Mouse (Mus musculus): ENCODE data around the gene Pnn. TPM values are rescaled to one million over a fixed set of nuclear protein-coding genes. Genes with fewer than 3 reads are reported as not detected.

Gene Pnn
- polyA plus RNA-seq, 1 experiment, result 81.7 TPM

- Histone ChIP-seq H3K4me3 (ENCODE audit: insufficient read depth, low read length) (no peak overlapping the region), H3K27ac (ENCODE audit: insufficient read depth, low read depth, low read length) (no peak overlapping the region), H3K4me1 (ENCODE audit: control insufficient read depth, insufficient read depth, low read length) (peaks cover 2% of the 10 kb centered on the region; the same call in 1 of the 2 replicates)
- TF ChIP-seq POLR2A (IDR thresholded peaks at IDR 0.05; ENCODE audit: borderline replicate concordance, low read depth, low read length) (no peak), CTCF (IDR thresholded peaks at IDR 0.05; ENCODE audit: low read depth, low read length) (no peak)
Observed at GRCm38 (mm10) chr12:59068791-59069190, 2.1 kb downstream of the Pnn start.

- TF ChIP-seq POLR2A (IDR thresholded peaks at IDR 0.05; ENCODE audit: borderline replicate concordance, low read depth, low read length), result no peak
- TF ChIP-seq CTCF (IDR thresholded peaks at IDR 0.05; ENCODE audit: low read depth, low read length), result no peak
- no peak overlapping the region for H3K4me3 ChIP-seq (ENCODE audit: insufficient read depth, low read length)
- no peaks in the 10 kb centered on the region; the same call in 1 of the 2 replicates for H3K4me1 ChIP-seq (ENCODE audit: control insufficient read depth, insufficient read depth, low read length)
Observed at GRCm38 (mm10) chr12:59072286-59072685, 5.6 kb downstream of the Pnn start.

GRCm38 (mm10) chr12:59074052-59074451 is 7.4 kb downstream of the Pnn start:
- peaks cover 4% of the 10 kb centered on the region for H3K4me1 ChIP-seq (ENCODE audit: control insufficient read depth, insufficient read depth, low read length)
- H3K4me3 ChIP-seq (ENCODE audit: insufficient read depth, low read length), result no peak overlapping the region
- H3K27ac ChIP-seq (ENCODE audit: insufficient read depth, low read depth, low read length), result no peak overlapping the region
- TF ChIP-seq POLR2A (IDR thresholded peaks at IDR 0.05; ENCODE audit: borderline replicate concordance, low read depth, low read length), result no peak
- no peak for TF ChIP-seq CTCF (IDR thresholded peaks at IDR 0.05; ENCODE audit: low read depth, low read length)

More at GRCm38 (mm10) chr12:59072286-59072685, 5.6 kb downstream of the Pnn start:
- no peak overlapping the region for H3K27ac ChIP-seq (ENCODE audit: insufficient read depth, low read depth, low read length)

- H3K4me1 ChIP-seq (ENCODE audit: control insufficient read depth, insufficient read depth, low read length), result peaks cover 4% of the 10 kb centered on the region
- no peak overlapping the region for H3K27ac ChIP-seq (ENCODE audit: insufficient read depth, low read depth, low read length)
- TF ChIP-seq CTCF (IDR thresholded peaks at IDR 0.05; ENCODE audit: low read depth, low read length) (no peak), POLR2A (IDR thresholded peaks at IDR 0.05; ENCODE audit: borderline replicate concordance, low read depth, low read length) (no peak)
- H3K4me3 ChIP-seq (ENCODE audit: insufficient read depth, low read length), result no peak overlapping the region
Observed at GRCm38 (mm10) chr12:59076996-59077395, 10.3 kb downstream of the Pnn start.

- Histone ChIP-seq H3K27ac (ENCODE audit: insufficient read depth, low read depth, low read length) (no peak overlapping the region), H3K4me1 (ENCODE audit: control insufficient read depth, insufficient read depth, low read length) (peaks cover 4% of the 10 kb centered on the region), H3K4me3 (ENCODE audit: insufficient read depth, low read length) (no peak overlapping the region)
- TF ChIP-seq CTCF (IDR thresholded peaks at IDR 0.05; ENCODE audit: low read depth, low read length) (no peak), POLR2A (IDR thresholded peaks at IDR 0.05; ENCODE audit: borderline replicate concordance, low read depth, low read length) (no peak)
Observed at GRCm38 (mm10) chr12:59077883-59078282, 11.2 kb downstream of the Pnn start.

DNA sequence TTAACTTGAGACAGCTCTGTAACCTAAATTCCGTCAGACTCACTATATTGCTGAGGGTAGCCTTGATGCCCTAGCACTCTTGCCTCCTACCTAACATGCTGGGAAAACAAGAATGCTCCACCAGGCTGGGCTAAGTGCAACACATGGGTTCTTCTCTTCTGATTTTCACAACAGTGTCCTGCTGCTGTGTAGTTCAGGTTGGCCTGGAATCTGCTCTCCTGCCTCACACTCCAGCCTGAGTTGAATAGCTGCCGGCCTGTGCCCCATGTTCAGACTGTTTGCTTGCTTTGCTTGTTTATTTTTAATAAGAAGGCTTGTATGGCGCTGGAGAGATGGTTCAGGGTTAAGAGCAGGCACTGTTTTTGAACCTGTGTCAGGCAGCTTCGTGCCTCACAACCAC is 13.8 kb downstream of the Pnn start:
- peaks cover 4% of the 10 kb centered on the region for H3K4me1 ChIP-seq (ENCODE audit: control insufficient read depth, insufficient read depth, low read length)
- TF ChIP-seq CTCF (IDR thresholded peaks at IDR 0.05; ENCODE audit: low read depth, low read length) (no peak), POLR2A (IDR thresholded peaks at IDR 0.05; ENCODE audit: borderline replicate concordance, low read depth, low read length) (no peak)
- no peak overlapping the region for H3K27ac ChIP-seq (ENCODE audit: insufficient read depth, low read depth, low read length)
- H3K4me3 ChIP-seq (ENCODE audit: insufficient read depth, low read length), result no peak overlapping the region

- no peaks in the 10 kb centered on the region for H3K4me1 ChIP-seq (ENCODE audit: control insufficient read depth, insufficient read depth, low read length)
- no peak overlapping the region for H3K27ac ChIP-seq (ENCODE audit: insufficient read depth, low read depth, low read length)
- no peak for TF ChIP-seq POLR2A (IDR thresholded peaks at IDR 0.05; ENCODE audit: borderline replicate concordance, low read depth, low read length)
- TF ChIP-seq CTCF (IDR thresholded peaks at IDR 0.05; ENCODE audit: low read depth, low read length), result no peak
- no peak overlapping the region for H3K4me3 ChIP-seq (ENCODE audit: insufficient read depth, low read length)
Observed at GRCm38 (mm10) chr12:59084446-59084845, 17.8 kb downstream of the Pnn start.

DNA sequence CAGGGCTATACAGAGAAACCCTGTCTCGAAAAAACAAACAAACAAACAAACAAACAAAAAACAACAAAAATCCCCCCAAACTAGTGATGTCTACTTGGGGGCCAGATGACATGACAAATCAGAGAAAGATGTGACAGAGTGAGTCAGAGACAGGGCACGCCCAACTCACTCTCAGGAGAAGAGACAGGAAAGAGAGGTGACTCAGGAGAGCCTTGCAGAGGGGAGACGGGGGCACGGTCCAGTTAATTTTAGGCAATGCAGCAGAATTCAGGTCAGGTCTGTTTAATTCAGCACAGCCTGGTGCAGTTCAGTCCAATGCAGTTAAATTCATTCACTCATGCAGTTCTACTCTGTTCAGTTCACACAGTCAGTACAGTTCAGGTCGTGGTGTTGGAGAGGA is 19.5 kb downstream of the Pnn start:
- no peak overlapping the region for H3K27ac ChIP-seq (ENCODE audit: insufficient read depth, low read depth, low read length)
- H3K4me1 ChIP-seq (ENCODE audit: control insufficient read depth, insufficient read depth, low read length), result no peaks in the 10 kb centered on the region
- no peak for TF ChIP-seq CTCF (IDR thresholded peaks at IDR 0.05; ENCODE audit: low read depth, low read length)
- no peak for TF ChIP-seq POLR2A (IDR thresholded peaks at IDR 0.05; ENCODE audit: borderline replicate concordance, low read depth, low read length)
- no peak overlapping the region for H3K4me3 ChIP-seq (ENCODE audit: insufficient read depth, low read length)

DNA sequence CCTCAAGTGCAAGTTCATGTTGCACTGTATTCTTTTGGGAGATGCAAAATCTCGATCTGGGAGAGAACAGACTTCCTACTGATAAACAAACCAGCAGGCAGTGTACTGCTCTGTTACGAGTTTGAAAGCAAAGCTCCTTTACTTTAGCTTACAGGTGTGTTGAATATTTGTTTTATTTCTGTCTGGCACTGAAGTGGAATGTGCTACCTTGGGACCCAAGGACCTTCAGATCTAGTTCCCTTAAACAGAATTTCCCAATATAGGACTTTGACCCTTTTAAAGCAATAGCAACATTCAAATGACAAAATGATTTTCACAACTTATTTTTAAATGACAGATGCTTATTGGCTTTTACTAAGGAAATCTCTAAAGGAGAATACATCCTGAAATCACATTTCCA is 26.9 kb downstream of the Pnn start:
- no peak overlapping the region for H3K27ac ChIP-seq (ENCODE audit: insufficient read depth, low read depth, low read length)
- H3K4me1 ChIP-seq (ENCODE audit: control insufficient read depth, insufficient read depth, low read length), result peaks cover 3% of the 10 kb centered on the region; the same call in 1 of the 2 replicates
- no peak overlapping the region for H3K4me3 ChIP-seq (ENCODE audit: insufficient read depth, low read length)
- TF ChIP-seq POLR2A (IDR thresholded peaks at IDR 0.05; ENCODE audit: borderline replicate concordance, low read depth, low read length) (no peak), CTCF (IDR thresholded peaks at IDR 0.05; ENCODE audit: low read depth, low read length) (no peak)

GRCm38 (mm10) chr12:59095104-59096025 is 28.7 kb downstream of the Pnn start, which contains the start of gene Mia2:
Gene Mia2, plus strand, starts transcription at chr12:59095799.
- H3K4me3 ChIP-seq (ENCODE audit: insufficient read depth, low read length), result no peak within 1 kb of the TSS
- H3K27ac ChIP-seq (ENCODE audit: insufficient read depth, low read depth, low read length), result no peak within 1 kb of the TSS
- H3K4me1 ChIP-seq (ENCODE audit: control insufficient read depth, insufficient read depth, low read length), result peaks cover 5% of the 10 kb centered on the region; the same call in 1 of the 2 replicates
- no peak for TF ChIP-seq CTCF (IDR thresholded peaks at IDR 0.05; ENCODE audit: low read depth, low read length)
- no peak for TF ChIP-seq POLR2A (IDR thresholded peaks at IDR 0.05; ENCODE audit: borderline replicate concordance, low read depth, low read length)

Data from bone marrow macrophage, adult 2 months (primary cell).